Mouse (Mus musculus): ENCODE results near the gene Olfr64.

The Olfr64 gene

GRCm38 (mm10) chr7:103894385-103894784 is at the start of gene Olfr64:
Olfr64 (minus strand) TSS chr7:103894485.
- no peak for DNase-seq

DNA sequence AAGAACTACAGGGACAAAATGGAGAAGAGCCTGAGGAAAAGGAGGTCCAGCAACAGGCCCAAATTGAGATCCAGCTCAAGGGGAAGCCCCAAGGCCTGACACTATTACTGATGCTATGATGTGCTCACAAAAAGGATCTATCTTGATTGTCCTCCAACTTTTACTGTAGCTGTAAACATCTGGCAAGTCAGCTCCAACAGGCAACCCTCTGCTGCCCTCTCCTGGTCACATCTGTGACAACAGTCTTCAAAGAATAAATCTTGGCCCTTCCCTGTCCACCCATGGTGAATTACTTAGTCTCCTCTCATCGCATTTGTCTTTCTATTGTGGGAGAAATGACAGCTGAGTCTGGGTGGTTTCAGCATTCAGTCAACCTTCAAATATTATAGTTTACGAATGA is 48.4 kb upstream of the Olfr64 start:
- DNase-seq: no peak

GRCm38 (mm10) chr7:103934264-103934663 is 40.0 kb upstream of the Olfr64 start, which contains the start of gene Olfr632:
Olfr632 (plus strand) TSS chr7:103934347.
- DNase-seq: no peak

- DNase-seq: no peak
Observed at GRCm38 (mm10) chr7:103928525-103928924, 34.2 kb upstream of the Olfr64 start, which contains the start of gene Olfr631. Olfr631 (plus strand) TSS chr7:103928825.

DNA sequence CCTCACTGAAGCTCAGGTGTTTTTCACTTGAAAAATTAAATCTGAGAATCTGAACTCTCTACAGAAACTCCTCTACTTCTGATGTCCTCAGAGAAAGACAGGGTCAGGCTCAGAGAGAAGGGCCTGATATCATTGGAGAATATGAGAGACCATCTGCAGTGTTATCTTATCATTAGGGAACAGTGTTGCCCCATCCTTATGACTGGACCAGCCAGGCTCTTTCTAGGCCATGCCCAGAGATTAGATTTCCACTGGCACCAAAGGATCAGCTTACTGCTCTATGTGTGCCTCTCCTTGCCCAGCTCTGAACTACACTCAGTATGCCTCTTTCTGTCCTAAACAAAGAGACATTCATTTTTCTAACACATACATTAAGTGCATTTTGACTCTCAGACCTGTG is 21.1 kb upstream of the Olfr64 start:
- DNase-seq: no peak

GRCm38 (mm10) chr7:103912969-103913511 is 18.8 kb upstream of the Olfr64 start:
- DNase-seq: no peak

DNA sequence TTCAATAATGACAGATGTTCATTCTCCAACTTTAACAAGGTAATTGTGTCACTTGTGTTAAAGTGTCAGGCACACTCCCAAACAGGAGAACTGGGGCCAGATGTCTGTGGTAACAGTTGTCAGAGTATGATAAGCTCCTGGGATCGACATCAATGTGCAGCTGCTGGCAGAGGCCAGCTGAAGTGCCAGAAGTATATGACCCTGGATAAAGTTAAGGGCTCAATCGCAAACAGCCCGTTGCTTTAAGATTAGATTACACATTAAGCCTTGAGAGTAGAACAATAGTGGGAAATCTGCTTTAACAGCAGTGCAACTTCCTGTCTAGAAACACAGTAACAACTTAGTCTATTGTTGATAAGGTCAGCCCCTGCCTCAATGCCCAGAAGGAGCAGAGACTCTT is 15.8 kb upstream of the Olfr64 start:
- DNase-seq: no peak

- no peak for DNase-seq
Observed at GRCm38 (mm10) chr7:103903187-103903586, 8.9 kb upstream of the Olfr64 start, which contains the start of gene Olfr65. Olfr65 (plus strand) TSS chr7:103903487.

DNA sequence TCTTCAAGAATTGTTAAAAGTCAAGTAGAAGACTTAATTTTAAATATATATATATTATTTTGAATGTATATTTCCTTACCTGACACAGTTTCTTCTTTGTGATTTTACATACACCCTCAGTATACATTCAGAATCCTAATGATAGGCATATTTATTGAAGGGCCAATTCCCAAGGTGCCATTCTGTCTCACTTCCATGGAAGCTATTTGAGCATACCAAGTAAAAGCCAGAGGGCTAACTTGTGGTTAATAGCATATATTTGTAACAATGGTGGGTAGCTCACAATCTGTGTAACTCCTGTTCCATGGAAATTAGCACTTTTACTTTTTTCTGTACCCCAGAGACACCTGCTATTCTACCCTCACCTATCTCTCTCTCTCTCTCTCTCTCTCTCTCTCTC is 8.1 kb downstream of the Olfr64 start, which contains the start of gene Olfr66:
Gene Olfr66 (minus strand): TSS at position 101 of the 400 bp plus-strand sequence.
- no peak for DNase-seq

- no peak for DNase-seq
Observed at GRCm38 (mm10) chr7:103877093-103877492, 17.2 kb downstream of the Olfr64 start.

DNA sequence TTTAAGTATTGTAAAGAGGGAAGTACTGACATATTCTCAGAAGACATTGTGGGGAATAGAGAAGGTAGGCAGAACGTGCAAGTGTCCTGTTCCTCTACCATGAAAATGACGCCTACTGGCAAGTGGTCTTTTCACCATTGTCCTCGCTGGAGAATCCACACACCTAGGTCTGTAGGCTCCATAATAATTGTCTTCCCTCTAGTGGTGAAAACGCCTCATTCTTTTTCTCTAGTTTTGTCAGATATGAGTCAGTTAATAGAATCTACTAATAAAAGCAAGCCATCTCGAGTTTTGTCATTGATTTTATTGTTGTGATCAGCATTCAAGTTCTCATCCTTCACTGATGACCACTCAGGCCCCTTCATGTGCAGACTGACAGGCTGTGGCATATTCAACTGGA is 19.8 kb downstream of the Olfr64 start:
- DNase-seq: no peak

- no peak for DNase-seq
Observed at GRCm38 (mm10) chr7:103873064-103873463, 21.2 kb downstream of the Olfr64 start.

- DNase-seq: no peak
Observed at GRCm38 (mm10) chr7:103870667-103871066, 23.6 kb downstream of the Olfr64 start.

DNA sequence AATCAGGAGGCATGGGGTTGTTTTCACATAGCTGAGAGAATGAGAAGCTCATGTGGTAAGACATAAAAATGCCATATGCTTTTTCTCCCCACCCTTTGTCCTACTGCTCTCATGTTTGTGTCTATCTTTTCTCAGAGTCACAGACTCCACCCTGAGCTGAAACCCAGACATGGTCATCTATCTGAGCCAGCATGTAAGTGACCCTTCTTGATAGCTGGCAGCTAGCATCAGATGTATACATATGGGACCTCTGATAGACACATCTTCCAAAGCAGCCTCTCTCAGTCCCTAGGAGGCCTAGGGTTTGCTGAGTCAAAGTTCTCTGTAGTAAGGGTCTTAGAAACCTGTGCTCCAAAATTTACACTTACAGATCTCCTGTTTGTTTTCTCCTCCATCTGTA is 28.6 kb downstream of the Olfr64 start:
- no peak for DNase-seq

DNA sequence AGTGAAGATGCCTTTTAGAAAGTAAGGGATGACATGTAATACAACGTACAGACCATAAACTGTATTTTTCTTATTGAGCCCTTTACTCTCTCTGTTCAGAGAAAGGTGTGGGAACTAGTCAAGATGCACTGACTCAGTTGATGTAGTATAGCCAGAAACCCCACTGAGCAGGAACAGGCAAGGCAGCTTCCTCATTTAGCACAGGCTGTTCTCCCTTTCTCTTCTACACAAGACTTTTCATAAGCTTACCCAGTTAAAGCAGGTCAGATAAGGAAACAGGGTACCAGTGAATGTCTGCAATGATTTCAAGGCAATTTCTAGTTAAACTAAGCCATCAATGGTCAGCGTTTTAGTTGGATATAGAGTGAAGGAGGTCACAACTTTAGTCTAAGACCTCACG is 32.8 kb downstream of the Olfr64 start:
- DNase-seq: no peak

DNA sequence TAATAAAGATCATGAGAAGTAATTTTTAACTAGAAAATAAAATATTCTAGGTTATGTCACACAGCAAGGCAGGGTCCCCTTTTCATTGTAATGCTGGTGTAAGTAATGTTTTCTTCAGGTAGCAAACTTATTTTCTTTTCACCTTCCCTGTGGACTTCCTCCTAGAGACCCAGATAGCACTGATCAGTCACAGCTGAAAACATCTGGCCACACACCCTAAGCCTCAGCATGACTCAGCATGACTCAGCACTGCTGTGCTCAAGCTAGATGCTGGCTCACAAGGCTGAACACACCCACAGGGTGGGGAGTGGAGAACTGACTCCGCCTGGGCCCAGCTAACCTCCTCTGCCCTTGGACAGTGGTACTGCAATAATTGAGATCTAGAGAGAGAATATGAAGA is 33.4 kb downstream of the Olfr64 start:
- DNase-seq: no peak

- DNase-seq: no peak
Observed at GRCm38 (mm10) chr7:103859076-103859475, 35.2 kb downstream of the Olfr64 start.

GRCm38 (mm10) chr7:103854669-103855068 is 39.6 kb downstream of the Olfr64 start:
- DNase-seq: no peak

GRCm38 (mm10) chr7:103853090-103853489 is 41.2 kb downstream of the Olfr64 start, which contains the start of gene Hbb-y:
Hbb-y (minus strand) TSS chr7:103853216.
- no peak for DNase-seq

GRCm38 (mm10) chr7:103844525-103845325 is 49.6 kb downstream of the Olfr64 start:
- no peak for DNase-seq

DNA sequence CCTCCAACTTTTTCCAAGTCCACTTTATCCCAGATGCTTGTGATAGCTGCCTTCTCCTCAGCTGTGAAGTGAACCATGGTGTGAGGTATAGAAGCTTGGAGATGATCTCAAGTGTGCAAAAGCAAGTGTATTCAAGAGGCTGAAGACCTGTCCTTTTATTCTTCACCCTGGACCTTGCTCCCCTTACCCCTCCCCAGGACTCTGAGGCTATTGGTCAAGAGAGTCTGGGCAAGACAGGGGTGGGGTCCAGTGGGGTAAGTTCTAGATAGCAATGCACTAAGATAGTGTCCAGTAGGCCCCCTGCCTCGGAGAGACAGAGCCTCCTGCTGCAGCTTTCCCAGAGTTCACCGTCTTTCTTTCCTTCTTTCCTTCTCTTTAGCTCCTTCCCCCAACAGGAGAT is 51.3 kb downstream of the Olfr64 start, which contains the start of gene Hbb-bh1:
Gene Hbb-bh1 (minus strand): TSS at position 131 of the 400 bp plus-strand sequence.
- DNase-seq: no peak

DNA sequence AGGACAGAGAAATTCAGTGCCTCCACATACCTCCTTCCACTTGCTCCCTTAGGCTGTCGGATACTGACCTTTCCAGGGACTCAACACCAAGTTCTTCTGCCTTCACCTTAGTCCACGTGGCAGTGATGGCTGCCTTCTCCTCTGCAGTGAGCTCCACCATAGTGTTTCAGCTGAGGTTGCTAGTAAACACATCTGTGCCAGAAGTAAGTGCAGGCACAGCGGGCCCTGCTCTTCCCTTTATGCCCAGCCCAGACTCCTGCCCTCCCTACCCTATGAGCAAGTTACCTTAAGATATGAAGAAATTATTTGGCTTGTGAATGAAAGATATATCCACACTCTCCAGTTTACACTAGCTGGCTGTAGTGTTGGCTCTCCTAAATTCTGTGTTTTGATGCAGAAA is 54.0 kb downstream of the Olfr64 start, which contains the start of gene Hbb-bh2:
Gene Hbb-bh2 (minus strand): TSS at position 253 of the 400 bp plus-strand sequence.
- DNase-seq: no peak
